Mouse (Mus musculus) stomach, postnatal 0 days (tissue): Measurements from ENCODE around the gene Mbd5.

Experiments used
- CTCF ChIP-seq: IDR thresholded peaks from 2 replicates; pipeline ENCODE4 v1.5.1; 2016; ENCODE audit warnings: antibody characterized with exemption, low read depth, mild to moderate bottlenecking, moderate library complexity
- EP300 ChIP-seq: optimal IDR thresholded peaks from 2 replicates; pipeline ENCODE3; 2016; ENCODE audit warnings: antibody characterized with exemption

- TF ChIP-seq CTCF = no peak
- no peak for TF ChIP-seq EP300
Observed at GRCm38 (mm10) chr2:49264092-49264491, 314.8 kb downstream of the Mbd5 start.
